Mouse (Mus musculus) forebrain, embryonic 13.5 days (tissue): ENCODE measurements around the gene Reps1. TPM values are rescaled to one million over a fixed set of nuclear protein-coding genes. Genes with fewer than 3 reads are reported as not detected.
A peak's percentile ranks its signal among the peaks of the same experiment; 100 is the strongest.
"Not testable (repeated sequence)": the region's sequence is repeated elsewhere in the genome, so short reads cannot be mapped to it uniquely, and the experiment has no call there.

Source experiments
- ATAC-seq: fragments of 200-750 bp; cut with Nextera tagmentation; 2 replicates; pipeline ENCODE4 v1.8.0; 2017
- H3K27ac ChIP-seq: fragments of 300-500 bp; sonication (generic); 2 replicates; pipeline ENCODE4 v1.5.1; 2015; ENCODE audit warnings: inconsistent platforms, mild to moderate bottlenecking, moderate library complexity
- H3K27me3 ChIP-seq: fragments of 300-500 bp; sonication (generic); 2 replicates; pipeline ENCODE4 v1.6.1; 2015; ENCODE audit warnings: mild to moderate bottlenecking, inconsistent platforms
- H3K36me3 ChIP-seq: fragments of 300-500 bp; sonication (generic); 2 replicates; pipeline ENCODE4 v1.6.1; 2015; ENCODE audit warnings: mild to moderate bottlenecking, inconsistent platforms; ENCODE audit not compliant: poor library complexity, severe bottlenecking
- H3K4me1 ChIP-seq: fragments of 300-500 bp; sonication (generic); 2 replicates; pipeline ENCODE4 v1.6.1; 2015; ENCODE audit warnings: inconsistent platforms
- H3K4me2 ChIP-seq: fragments of 300-500 bp; sonication (generic); 2 replicates; pipeline ENCODE4 v1.6.1; 2015; ENCODE audit warnings: inconsistent platforms, mild to moderate bottlenecking, moderate library complexity
- H3K4me3 ChIP-seq: fragments of 300-500 bp; sonication (generic); 2 replicates; pipeline ENCODE4 v1.5.1; 2015; ENCODE audit warnings: mild to moderate bottlenecking, inconsistent platforms
- H3K9ac ChIP-seq: fragments of 300-500 bp; sonication (generic); 2 replicates; pipeline ENCODE4 v1.6.1; 2015; ENCODE audit warnings: mild to moderate bottlenecking, inconsistent platforms
- H3K9me3 ChIP-seq: fragments of 300-500 bp; sonication (generic); replicated peaks from 2 replicates; pipeline ENCODE4 v1.6.1; 2016; ENCODE audit warnings: inconsistent platforms
- WGBS: fragments of 180-500 bp; shearing (Covaris S2); methylation state at CpG from one replicate; pipeline ENCODE4 v1.1.7; 2015; 5-methylcytosine and 5-hydroxymethylcytosine counted together
- polyA plus RNA-seq: library from polyadenylated mRNA; unstranded; fragments of >200 nt; fragmentation: Nextera tagmentation; extraction: Ambion mirVana; gene quantifications from 2 replicates; pipeline ENCODE4 v1.2.1, GENCODE M21; 2015

Reps1 gene
- polyA plus RNA-seq, 1 experiment from 2014 or later, result 16.3 TPM

GRCm38 (mm10) chr10:18113473-18114093 is 57.9 kb downstream of the Reps1 start:
- 79% methylated on average over 10 of the region's 10 CpGs for WGBS
- Histone ChIP-seq H3K4me1 (no peaks in the 10 kb centered on the region), H3K9ac (no peak overlapping the region), H3K9me3 (no peaks in the 10 kb centered on the region), H3K36me3 (peaks cover 35% of the 10 kb centered on the region), H3K4me2 (no peak overlapping the region), H3K27me3 (no peaks in the 10 kb centered on the region), H3K27ac (no peak overlapping the region), H3K4me3 (no peak overlapping the region)
- no peak for ATAC-seq

GRCm38 (mm10) chr10:18118336-18118735 is 62.7 kb downstream of the Reps1 start:
- H3K27ac ChIP-seq, result no peak overlapping the region
- no peak overlapping the region for H3K4me2 ChIP-seq
- H3K4me1 ChIP-seq, result no peaks in the 10 kb centered on the region
- no peaks in the 10 kb centered on the region for H3K27me3 ChIP-seq
- 93% methylated on average over 8 of the region's 8 CpGs for WGBS
- peaks cover 75% of the 10 kb centered on the region for H3K36me3 ChIP-seq
- no peaks in the 10 kb centered on the region for H3K9me3 ChIP-seq
- no peak for ATAC-seq
- H3K4me3 ChIP-seq, result no peak overlapping the region
- H3K9ac ChIP-seq, result no peak overlapping the region

GRCm38 (mm10) chr10:18130276-18130675 is 74.6 kb downstream of the Reps1 start:
- Histone ChIP-seq H3K4me2 (no peak overlapping the region), H3K27me3 (no peaks in the 10 kb centered on the region), H3K27ac (no peak overlapping the region), H3K9me3 (no peaks in the 10 kb centered on the region), H3K4me3 (no peak overlapping the region), H3K9ac (no peak overlapping the region), H3K36me3 (peaks cover 19% of the 10 kb centered on the region), H3K4me1 (no peaks in the 10 kb centered on the region)
- 95% methylated on average over 5 of the region's 5 CpGs for WGBS
- no peak for ATAC-seq

GRCm38 (mm10) chr10:18131666-18132650 is 76.3 kb downstream of the Reps1 start:
- Histone ChIP-seq H3K9ac (no peak overlapping the region), H3K9me3 (no peaks in the 10 kb centered on the region), H3K4me2 (no peak overlapping the region), H3K36me3 (peaks cover 9% of the 10 kb centered on the region; the same call in 1 of the 2 replicates), H3K27me3 (no peaks in the 10 kb centered on the region), H3K4me3 (no peak overlapping the region), H3K27ac (no peak overlapping the region), H3K4me1 (no peaks in the 10 kb centered on the region)
- 91% methylated on average over 10 of the region's 10 CpGs for WGBS
- no peak for ATAC-seq

GRCm38 (mm10) chr10:18138853-18139503 is 83.3 kb downstream of the Reps1 start:
- H3K9me3 ChIP-seq, H3K9ac ChIP-seq, H3K36me3 ChIP-seq, H3K27me3 ChIP-seq, H3K4me1 ChIP-seq, H3K27ac ChIP-seq: not testable (repeated sequence)
- ATAC-seq, result peak; percentile 66
- Histone ChIP-seq H3K4me3 (peak overlapping the region; percentile 24), H3K4me2 (peak overlapping the region; percentile 36; the same call in 1 of the 2 replicates)
- WGBS, result 68% methylated on average over 14 of the region's 26 CpGs

GRCm38 (mm10) chr10:18139615-18140014 is 84.0 kb downstream of the Reps1 start:
- H3K9me3 ChIP-seq, result no peaks in the 10 kb centered on the region
- H3K4me2 ChIP-seq, result peak overlapping the region; percentile 36
- 84% methylated on average over 5 of the region's 5 CpGs for WGBS
- H3K36me3 ChIP-seq, result no peaks in the 10 kb centered on the region
- H3K27ac ChIP-seq, result no peak overlapping the region
- H3K4me3 ChIP-seq, result peak overlapping the region; percentile 24
- no peak overlapping the region for H3K9ac ChIP-seq
- H3K27me3 ChIP-seq, result no peaks in the 10 kb centered on the region
- H3K4me1 ChIP-seq, result no peaks in the 10 kb centered on the region
- ATAC-seq, result peak; percentile 50

GRCm38 (mm10) chr10:18141389-18141788 is 85.7 kb downstream of the Reps1 start:
- Histone ChIP-seq H3K27ac (no peak overlapping the region), H3K4me3 (no peak overlapping the region), H3K4me1 (no peaks in the 10 kb centered on the region), H3K36me3 (no peaks in the 10 kb centered on the region), H3K27me3 (no peaks in the 10 kb centered on the region), H3K9ac (no peak overlapping the region), H3K9me3 (no peaks in the 10 kb centered on the region), H3K4me2 (no peak overlapping the region)
- WGBS, result 79% methylated on average over 2 of the region's 2 CpGs
- ATAC-seq, result no peak

GRCm38 (mm10) chr10:18142231-18142630 is 86.6 kb downstream of the Reps1 start:
- no peak for ATAC-seq
- no peaks in the 10 kb centered on the region for H3K4me1 ChIP-seq
- no peak overlapping the region for H3K27ac ChIP-seq
- no peak overlapping the region for H3K4me3 ChIP-seq
- H3K4me2 ChIP-seq, result no peak overlapping the region
- H3K9me3 ChIP-seq, result no peaks in the 10 kb centered on the region
- 92% methylated on average over 6 of the region's 6 CpGs for WGBS
- no peaks in the 10 kb centered on the region for H3K27me3 ChIP-seq
- H3K36me3 ChIP-seq, result no peaks in the 10 kb centered on the region
- no peak overlapping the region for H3K9ac ChIP-seq

- no peaks in the 10 kb centered on the region for H3K4me1 ChIP-seq
- no peak overlapping the region for H3K9ac ChIP-seq
- H3K9me3 ChIP-seq, result no peaks in the 10 kb centered on the region
- no peak for ATAC-seq
- 83% methylated on average over 3 of the region's 3 CpGs for WGBS
- no peaks in the 10 kb centered on the region for H3K27me3 ChIP-seq
- H3K36me3 ChIP-seq, result no peaks in the 10 kb centered on the region
- H3K27ac ChIP-seq, result no peak overlapping the region
- no peak overlapping the region for H3K4me3 ChIP-seq
- no peak overlapping the region for H3K4me2 ChIP-seq
These were observed 91.6 kb downstream of the Reps1 start for GRCm38 (mm10) chr10:18147224-18147623.

- H3K27me3 ChIP-seq, result no peaks in the 10 kb centered on the region
- H3K36me3 ChIP-seq, result no peaks in the 10 kb centered on the region
- H3K9me3 ChIP-seq, result no peaks in the 10 kb centered on the region
- no peak overlapping the region for H3K4me3 ChIP-seq
- ATAC-seq, result no peak
- no peak overlapping the region for H3K4me2 ChIP-seq
- WGBS, result 90% methylated on average over 7 of the region's 7 CpGs
- no peak overlapping the region for H3K27ac ChIP-seq
- H3K4me1 ChIP-seq, result no peaks in the 10 kb centered on the region
- H3K9ac ChIP-seq, result no peak overlapping the region
These were observed 106.8 kb downstream of the Reps1 start for GRCm38 (mm10) chr10:18162435-18162971.
